Mouse (Mus musculus): ENCODE data around the gene AB124611. TPM values are rescaled to one million over a fixed set of nuclear protein-coding genes. Genes with fewer than 3 reads are reported as not detected.

Gene AB124611
- polyA plus RNA-seq, 1 experiment from 2014 or later = 0.74 TPM

DNA sequence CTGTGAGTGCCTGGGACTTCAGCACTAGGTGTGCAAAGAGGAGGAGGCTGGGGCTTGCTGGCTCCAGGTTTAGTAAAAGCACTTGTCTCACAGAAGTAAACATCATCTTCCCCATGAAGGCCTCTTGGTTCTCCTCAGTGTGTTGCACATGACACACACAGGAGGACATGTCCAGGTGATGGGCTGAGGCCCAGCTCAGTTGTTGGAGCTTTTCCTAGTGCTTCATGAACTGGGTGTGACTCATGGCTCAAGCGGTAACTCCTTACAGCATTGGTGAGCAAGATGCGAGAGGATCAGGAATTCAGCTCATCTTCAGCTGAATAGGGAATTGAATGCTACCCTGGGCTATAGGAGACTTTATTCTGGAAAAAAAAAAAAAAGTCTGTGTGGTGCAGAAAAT lies 28.3 kb upstream of the AB124611 start:
- Histone ChIP-seq H3K27me3 (replicated peaks; ENCODE audit: control insufficient read depth, insufficient read depth, low read length) (no peaks in the 10 kb centered on the region), H3K9me3 (replicated peaks; ENCODE audit: control insufficient read depth, low read length) (no peaks in the 10 kb centered on the region), H3K36me3 (ENCODE audit: control insufficient read depth, insufficient read depth, low read length) (peaks cover 34% of the 10 kb centered on the region), H3K4me3 (ENCODE audit: low read depth, low read length) (no peak overlapping the region), H3K27ac (ENCODE audit: low read depth, low read length) (no peak overlapping the region), H3K4me2 (ENCODE audit: low read length) (no peak overlapping the region), H3K9ac (ENCODE audit: low read length) (no peak overlapping the region), H3K4me1 (ENCODE audit: control insufficient read depth, insufficient read depth, low read length) (no peaks in the 10 kb centered on the region)
- WGBS = 96% methylated on average over 2 of the region's 2 CpGs
- ATAC-seq (no peak), DNase-seq (ENCODE audit: low spot score) (no peak)

DNA sequence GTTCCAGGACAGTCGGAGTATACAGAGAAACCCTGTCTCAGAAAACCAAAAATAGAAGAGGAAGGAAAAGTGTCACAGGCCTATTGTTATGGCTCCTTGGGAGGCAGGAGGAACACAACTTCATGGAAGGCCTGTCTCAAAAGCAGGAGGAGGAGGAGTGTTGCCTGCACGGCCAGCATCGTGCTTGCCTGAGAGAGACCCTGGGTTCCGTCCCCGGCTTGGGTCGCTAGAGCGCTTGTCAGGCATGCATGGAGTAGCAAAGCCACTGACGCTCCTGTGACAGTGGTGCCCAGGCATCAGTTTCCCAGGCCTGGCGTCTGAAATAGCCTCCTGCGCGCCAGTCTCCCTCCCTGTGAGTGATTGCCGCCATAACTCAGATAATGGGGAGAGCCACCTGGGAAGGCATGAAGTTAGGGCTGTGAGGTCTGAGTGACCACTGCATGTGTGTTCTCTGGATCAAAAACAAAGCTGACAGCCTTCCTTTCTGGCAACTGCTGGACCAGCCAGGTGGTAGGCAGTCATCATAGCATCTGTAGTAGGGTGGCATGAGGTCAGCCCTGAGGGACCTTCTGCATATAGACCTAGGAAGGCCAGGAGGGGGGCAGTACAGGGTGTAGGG lies 27.6 kb upstream of the AB124611 start:
- H3K27ac ChIP-seq (ENCODE audit: low read depth, low read length) = no peak overlapping the region
- no peaks in the 10 kb centered on the region for H3K27me3 ChIP-seq (replicated peaks; ENCODE audit: control insufficient read depth, insufficient read depth, low read length)
- 85% methylated on average over 12 of the region's 12 CpGs for WGBS
- no peak overlapping the region for H3K4me2 ChIP-seq (ENCODE audit: low read length)
- no peak overlapping the region for H3K9ac ChIP-seq (ENCODE audit: low read length)
- H3K9me3 ChIP-seq (replicated peaks; ENCODE audit: control insufficient read depth, low read length) = no peaks in the 10 kb centered on the region
- H3K4me3 ChIP-seq (ENCODE audit: low read depth, low read length) = no peak overlapping the region
- no peaks in the 10 kb centered on the region for H3K4me1 ChIP-seq (ENCODE audit: control insufficient read depth, insufficient read depth, low read length)
- DNase-seq (ENCODE audit: low spot score) (no peak), ATAC-seq (no peak)
- H3K36me3 ChIP-seq (ENCODE audit: control insufficient read depth, insufficient read depth, low read length) = peaks cover 36% of the 10 kb centered on the region

DNA sequence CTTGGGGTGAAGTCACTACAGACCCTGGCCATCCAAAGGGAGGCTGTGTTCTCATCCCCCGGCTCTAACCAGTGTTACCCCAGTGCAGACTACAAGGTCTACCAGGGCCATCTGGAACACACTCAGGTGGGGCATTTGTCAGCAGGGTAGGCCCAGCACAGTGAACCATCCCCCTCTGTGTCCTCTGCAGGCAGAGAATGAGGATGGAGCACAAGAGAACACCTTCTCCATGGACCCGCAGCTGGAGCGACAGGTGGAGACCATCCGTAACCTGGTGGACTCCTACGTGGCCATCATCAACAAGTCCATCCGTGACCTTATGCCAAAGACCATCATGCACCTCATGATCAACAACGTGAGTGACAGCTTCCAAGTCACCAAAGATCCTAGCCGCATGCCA lies 22.6 kb upstream of the AB124611 start:
- no peak overlapping the region for H3K4me2 ChIP-seq (ENCODE audit: low read length)
- WGBS = 96% methylated on average over 8 of the region's 8 CpGs
- H3K4me3 ChIP-seq (ENCODE audit: low read depth, low read length) = no peak overlapping the region
- no peaks in the 10 kb centered on the region for H3K9me3 ChIP-seq (replicated peaks; ENCODE audit: control insufficient read depth, low read length)
- ATAC-seq (no peak), DNase-seq (ENCODE audit: low spot score) (no peak)
- no peak overlapping the region for H3K9ac ChIP-seq (ENCODE audit: low read length)
- H3K27ac ChIP-seq (ENCODE audit: low read depth, low read length) = no peak overlapping the region
- no peaks in the 10 kb centered on the region for H3K4me1 ChIP-seq (ENCODE audit: control insufficient read depth, insufficient read depth, low read length)
- no peaks in the 10 kb centered on the region for H3K27me3 ChIP-seq (replicated peaks; ENCODE audit: control insufficient read depth, insufficient read depth, low read length)
- H3K36me3 ChIP-seq (ENCODE audit: control insufficient read depth, insufficient read depth, low read length) = peaks cover 62% of the 10 kb centered on the region

DNA sequence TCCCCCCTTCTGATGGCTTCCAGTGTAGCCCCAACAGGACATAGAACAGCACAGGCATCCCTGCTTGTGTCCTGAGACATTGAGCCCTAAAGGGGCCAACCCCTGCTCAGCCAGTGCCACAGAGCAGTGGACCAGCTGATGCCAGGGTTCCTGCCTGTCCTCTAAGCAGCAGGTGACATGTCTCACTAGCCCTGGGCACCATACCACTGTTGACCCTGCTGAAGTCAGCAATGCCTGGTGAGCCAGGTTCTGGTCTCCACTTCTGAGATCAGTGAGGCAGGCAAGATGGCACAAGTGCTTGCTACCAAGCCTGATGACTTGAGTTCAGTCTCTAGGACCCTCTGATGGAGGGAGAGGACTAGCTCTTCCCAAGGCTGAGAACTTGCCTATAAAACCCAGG lies 20.2 kb upstream of the AB124611 start:
- no peak for DNase-seq (ENCODE audit: low spot score)
- ATAC-seq = no peak
- H3K27me3 ChIP-seq (replicated peaks; ENCODE audit: control insufficient read depth, insufficient read depth, low read length) = no peaks in the 10 kb centered on the region
- H3K4me3 ChIP-seq (ENCODE audit: low read depth, low read length) = no peak overlapping the region
- H3K4me2 ChIP-seq (ENCODE audit: low read length) = no peak overlapping the region
- no peak overlapping the region for H3K27ac ChIP-seq (ENCODE audit: low read depth, low read length)
- peaks cover 56% of the 10 kb centered on the region for H3K36me3 ChIP-seq (ENCODE audit: control insufficient read depth, insufficient read depth, low read length)
- H3K9ac ChIP-seq (ENCODE audit: low read length) = no peak overlapping the region
- no peaks in the 10 kb centered on the region for H3K9me3 ChIP-seq (replicated peaks; ENCODE audit: control insufficient read depth, low read length)
- H3K4me1 ChIP-seq (ENCODE audit: control insufficient read depth, insufficient read depth, low read length) = peaks cover 8% of the 10 kb centered on the region

DNA sequence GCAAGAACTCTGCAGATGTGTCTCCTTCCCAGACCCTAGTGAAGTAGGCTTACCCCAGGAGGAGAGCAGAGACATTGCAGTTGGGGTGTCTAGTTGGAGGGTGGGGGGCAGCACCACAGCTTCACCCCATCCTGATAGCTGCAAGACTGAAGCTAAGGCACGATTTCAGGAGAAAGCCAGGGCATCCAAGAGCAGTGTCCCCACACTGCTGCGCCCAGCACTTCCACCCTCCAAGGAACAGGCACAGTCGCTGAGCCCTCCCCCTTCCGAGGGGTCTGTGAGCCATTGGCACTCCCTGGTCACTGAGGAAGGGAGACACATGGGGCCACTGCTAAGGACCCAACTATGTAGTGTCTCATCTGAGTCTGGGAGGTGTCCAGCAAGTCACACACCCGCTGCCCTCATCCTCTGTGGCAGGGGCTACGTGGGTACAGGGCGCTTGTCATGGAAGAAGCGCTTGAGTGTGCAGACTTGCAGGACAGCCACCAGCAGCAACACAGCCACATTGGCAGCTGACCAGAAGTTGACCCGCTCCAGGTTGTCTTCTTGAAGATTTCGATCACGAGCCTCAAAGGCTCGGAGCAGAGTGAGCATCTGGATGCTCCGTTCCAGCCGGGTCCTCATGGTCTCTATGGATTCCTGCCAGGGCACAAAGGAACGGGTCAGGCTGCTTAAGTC lies 18.1 kb upstream of the AB124611 start:
- no peak for ATAC-seq
- Histone ChIP-seq H3K36me3 (ENCODE audit: control insufficient read depth, insufficient read depth, low read length) (peaks cover 56% of the 10 kb centered on the region), H3K9me3 (replicated peaks; ENCODE audit: control insufficient read depth, low read length) (no peaks in the 10 kb centered on the region), H3K4me2 (ENCODE audit: low read length) (no peak overlapping the region), H3K4me1 (ENCODE audit: control insufficient read depth, insufficient read depth, low read length) (peaks cover 10% of the 10 kb centered on the region), H3K27me3 (replicated peaks; ENCODE audit: control insufficient read depth, insufficient read depth, low read length) (no peaks in the 10 kb centered on the region), H3K9ac (ENCODE audit: low read length) (no peak overlapping the region), H3K27ac (ENCODE audit: low read depth, low read length) (no peak overlapping the region), H3K4me3 (ENCODE audit: low read depth, low read length) (no peak overlapping the region)
- DNase-seq (ENCODE audit: low spot score) = no peak
- 87% methylated on average over 15 of the region's 15 CpGs for WGBS

DNA sequence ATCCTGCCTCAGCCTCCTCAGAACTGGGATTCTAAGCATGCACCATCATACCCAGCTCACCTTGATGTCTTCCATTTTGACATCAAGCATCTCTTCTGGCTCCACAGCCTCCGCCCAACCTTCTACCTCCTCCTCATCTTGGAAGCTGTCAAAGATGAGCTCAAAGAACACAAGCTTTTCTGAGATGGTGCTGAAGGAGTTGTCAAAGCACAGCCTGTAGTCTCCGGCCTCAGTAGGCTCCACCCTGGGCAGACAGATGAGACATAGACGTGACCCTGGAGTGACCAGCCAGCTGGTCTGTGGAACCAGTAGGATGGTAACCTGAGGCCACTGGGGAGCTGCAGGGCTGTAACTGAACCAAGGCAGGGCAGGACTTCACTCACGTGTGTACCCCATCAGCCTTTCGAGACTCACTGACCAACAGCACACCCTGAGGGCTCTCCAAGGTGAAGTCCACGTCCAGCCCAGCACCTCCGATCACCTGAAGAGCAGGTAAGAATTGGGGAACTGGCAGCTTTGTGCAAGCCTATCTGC lies 17.0 kb upstream of the AB124611 start:
- 88% methylated on average over 7 of the region's 7 CpGs for WGBS
- peak overlapping the region; percentile 61 for H3K9ac ChIP-seq (ENCODE audit: low read length)
- no peaks in the 10 kb centered on the region for H3K9me3 ChIP-seq (replicated peaks; ENCODE audit: control insufficient read depth, low read length)
- H3K4me2 ChIP-seq (ENCODE audit: low read length) = peak overlapping the region; percentile 68
- H3K27me3 ChIP-seq (replicated peaks; ENCODE audit: control insufficient read depth, insufficient read depth, low read length) = no peaks in the 10 kb centered on the region
- ATAC-seq = no peak
- peak overlapping the region; percentile 46 for H3K4me3 ChIP-seq (ENCODE audit: low read depth, low read length)
- H3K27ac ChIP-seq (ENCODE audit: low read depth, low read length) = no peak overlapping the region
- H3K4me1 ChIP-seq (ENCODE audit: control insufficient read depth, insufficient read depth, low read length) = peaks cover 10% of the 10 kb centered on the region
- peaks cover 50% of the 10 kb centered on the region for H3K36me3 ChIP-seq (ENCODE audit: control insufficient read depth, insufficient read depth, low read length)
- DNase-seq (ENCODE audit: low spot score) = no peak

DNA sequence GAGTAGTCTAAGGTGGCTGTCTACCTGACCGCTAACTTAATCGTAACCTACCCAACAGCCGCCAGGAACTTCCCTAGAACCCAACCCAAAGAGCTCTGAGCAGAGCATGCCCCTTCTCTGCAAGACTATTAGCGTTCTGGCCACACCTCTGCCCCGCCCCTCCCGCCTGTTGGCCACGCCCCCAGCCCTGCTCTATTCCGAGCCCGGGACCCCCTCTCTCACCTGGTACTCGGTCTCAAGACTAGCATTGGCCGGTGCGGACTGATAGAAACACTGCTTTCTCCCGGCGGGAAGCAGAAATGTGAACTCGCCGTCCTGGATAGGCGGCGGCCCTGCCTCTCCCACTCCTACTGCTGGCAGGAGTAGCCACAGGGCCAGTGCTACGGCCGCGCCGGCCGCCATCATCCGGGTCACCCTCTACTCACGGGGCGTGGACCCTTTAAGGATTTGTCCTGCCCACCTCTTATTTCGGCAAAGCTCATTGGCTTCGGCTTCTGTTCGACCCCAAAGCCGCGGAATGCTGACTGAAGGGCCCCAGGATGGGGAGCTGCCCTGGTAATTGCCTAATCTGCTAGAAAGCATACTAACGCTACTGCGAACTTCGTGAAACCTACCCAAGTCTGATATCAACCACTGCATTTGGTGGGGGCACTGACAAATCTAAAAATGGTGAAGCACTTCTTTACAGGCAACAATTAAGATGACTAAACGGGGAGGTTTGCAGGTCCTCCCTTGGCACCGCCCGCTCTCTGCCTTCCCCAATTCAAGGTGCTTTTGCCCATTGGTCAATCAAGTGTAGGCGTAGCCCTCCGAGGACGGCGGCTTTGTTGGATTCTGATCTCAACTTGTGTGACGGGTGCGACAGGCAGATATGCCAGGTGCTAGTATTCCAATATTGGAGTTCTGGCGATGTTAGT lies 15.9 kb upstream of the AB124611 start, which contains the start of gene Tmed1:
Gene Tmed1, minus strand, starts transcription at position 481 of the 917 bp plus-strand sequence.
- under 1% methylated on average over 44 of the region's 44 CpGs for WGBS
- ATAC-seq (peak; percentile 97), DNase-seq (ENCODE audit: low spot score) (peak; percentile 98)
- Histone ChIP-seq H3K4me2 (ENCODE audit: low read length) (peak within 1 kb of the TSS; percentile 68), H3K27me3 (replicated peaks; ENCODE audit: control insufficient read depth, insufficient read depth, low read length) (no peaks in the 10 kb centered on the region), H3K36me3 (ENCODE audit: control insufficient read depth, insufficient read depth, low read length) (peaks cover 39% of the 10 kb centered on the region), H3K27ac (ENCODE audit: low read depth, low read length) (peak within 1 kb of the TSS; percentile 84), H3K4me1 (ENCODE audit: control insufficient read depth, insufficient read depth, low read length) (peaks cover 10% of the 10 kb centered on the region), H3K4me3 (ENCODE audit: low read depth, low read length) (peak within 1 kb of the TSS; percentile 46), H3K9ac (ENCODE audit: low read length) (peak within 1 kb of the TSS; percentile 61), H3K9me3 (replicated peaks; ENCODE audit: control insufficient read depth, low read length) (no peaks in the 10 kb centered on the region)

DNA sequence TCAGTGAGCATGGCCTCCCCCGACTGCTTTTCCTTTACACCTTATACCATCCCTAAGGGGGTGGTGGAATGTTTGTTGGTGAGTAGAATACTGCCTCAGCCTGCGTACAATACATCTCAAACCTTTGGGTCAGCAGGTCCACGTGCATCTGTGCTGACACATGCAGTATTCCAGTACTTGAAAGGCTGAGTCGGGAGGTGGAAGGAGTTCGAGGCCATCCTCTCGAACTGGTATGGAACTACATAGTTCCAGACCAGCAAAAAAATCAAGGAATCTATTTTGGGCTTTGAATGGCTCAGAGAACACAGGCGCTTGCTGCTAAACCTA lies 15.3 kb upstream of the AB124611 start:
- Histone ChIP-seq H3K27ac (ENCODE audit: low read depth, low read length) (peak overlapping the region; percentile 84), H3K9me3 (replicated peaks; ENCODE audit: control insufficient read depth, low read length) (no peaks in the 10 kb centered on the region), H3K9ac (ENCODE audit: low read length) (peak overlapping the region; percentile 61), H3K4me1 (ENCODE audit: control insufficient read depth, insufficient read depth, low read length) (peaks cover 10% of the 10 kb centered on the region), H3K4me2 (ENCODE audit: low read length) (peak overlapping the region; percentile 68), H3K27me3 (replicated peaks; ENCODE audit: control insufficient read depth, insufficient read depth, low read length) (no peaks in the 10 kb centered on the region), H3K36me3 (ENCODE audit: control insufficient read depth, insufficient read depth, low read length) (peaks cover 33% of the 10 kb centered on the region), H3K4me3 (ENCODE audit: low read depth, low read length) (peak overlapping the region; percentile 46)
- 2% methylated on average over 7 of the region's 7 CpGs for WGBS
- ATAC-seq (no peak), DNase-seq (ENCODE audit: low spot score) (no peak)
